Mouse (Mus musculus): ENCODE data around the gene Zfp683. TPM values are rescaled to one million over a fixed set of nuclear protein-coding genes. Genes with fewer than 3 reads are reported as not detected.

Gene Zfp683
- polyA plus RNA-seq (2012; rRNA removed) = 0.37 and 0.44 TPM in 2 replicates

DNA sequence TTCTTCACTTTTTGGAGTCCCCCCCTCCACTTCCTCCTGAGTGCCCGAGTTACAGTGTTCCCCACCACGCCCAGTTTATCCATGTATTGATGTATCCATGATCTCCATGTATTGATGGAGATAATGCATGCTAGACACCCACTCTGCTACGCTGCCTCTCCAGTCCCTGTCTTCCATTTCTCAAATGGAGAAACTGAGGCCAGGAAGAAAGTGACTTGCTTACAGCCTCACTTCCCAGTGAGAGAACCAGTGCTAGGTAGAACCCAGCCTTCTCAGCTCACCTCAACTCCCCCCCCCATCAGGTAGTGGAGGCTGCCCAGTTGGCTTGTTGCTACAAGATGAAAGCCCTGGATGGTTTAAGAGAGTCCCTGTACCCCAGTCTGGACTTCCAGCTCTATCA, at the start of gene Zfp683:
Gene Zfp683, plus strand, starts transcription at position 301 of the 400 bp plus-strand sequence.
- no peak for DNase-seq (ENCODE audit: low spot score)

DNA sequence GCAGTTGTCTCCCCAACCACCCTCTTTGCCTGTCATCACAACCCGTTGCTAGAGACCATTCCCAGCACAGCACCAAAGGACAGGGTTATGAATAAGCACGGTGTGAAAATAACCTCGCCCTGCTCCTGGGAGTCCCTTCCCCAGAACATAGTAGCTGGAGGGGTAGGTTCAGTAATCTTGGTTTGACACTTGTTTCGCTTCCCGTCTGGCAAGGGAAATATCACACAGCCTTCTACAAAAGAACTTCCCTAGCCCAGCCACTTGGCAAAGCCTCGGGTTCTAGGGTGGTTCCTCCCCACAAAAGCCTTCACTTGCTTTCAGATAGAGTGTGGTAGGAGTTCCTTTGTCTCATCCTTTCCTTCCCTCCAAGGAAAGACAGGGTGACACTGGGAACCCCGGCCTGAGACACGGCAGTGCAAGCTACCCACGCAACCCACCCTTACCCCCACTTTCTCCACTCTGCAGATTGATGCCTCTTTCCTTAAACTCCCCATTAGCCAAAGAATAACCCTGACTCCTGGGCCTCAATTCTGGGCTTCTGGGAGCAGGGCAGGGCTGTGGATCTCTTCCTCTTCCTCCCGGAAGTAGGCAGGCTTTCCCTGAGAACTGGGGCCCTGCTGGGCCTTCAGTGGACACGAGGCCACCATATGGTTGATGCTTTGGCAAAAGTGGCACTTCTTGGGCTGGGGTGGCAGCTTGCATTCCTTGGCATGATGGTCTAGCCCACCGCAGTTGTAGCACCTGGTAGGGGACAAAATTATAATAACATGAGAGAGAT, 47.9 kb upstream of the Zfp683 start:
- DNase-seq (ENCODE audit: low spot score) = no peak

DNA sequence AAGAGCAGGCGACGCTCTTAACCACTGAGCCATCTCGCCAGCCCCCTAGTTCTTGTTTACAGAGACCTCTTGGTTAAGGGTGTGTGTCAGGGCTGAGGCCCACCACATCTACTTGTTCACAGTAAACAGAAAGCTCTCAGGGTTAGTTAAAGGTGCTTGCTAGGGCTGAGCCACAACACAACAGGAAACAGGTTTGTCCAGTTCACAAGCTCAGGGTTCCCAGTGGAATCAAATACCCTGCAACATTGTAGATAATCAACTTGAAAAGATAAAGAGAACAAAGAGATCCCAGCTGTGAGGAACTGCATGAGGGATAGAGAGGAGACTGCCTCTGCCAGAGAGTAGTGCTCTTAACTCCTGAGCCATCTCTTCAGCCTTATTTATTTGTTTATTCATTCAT, 46.8 kb upstream of the Zfp683 start:
- DNase-seq (ENCODE audit: low spot score) = no peak

DNA sequence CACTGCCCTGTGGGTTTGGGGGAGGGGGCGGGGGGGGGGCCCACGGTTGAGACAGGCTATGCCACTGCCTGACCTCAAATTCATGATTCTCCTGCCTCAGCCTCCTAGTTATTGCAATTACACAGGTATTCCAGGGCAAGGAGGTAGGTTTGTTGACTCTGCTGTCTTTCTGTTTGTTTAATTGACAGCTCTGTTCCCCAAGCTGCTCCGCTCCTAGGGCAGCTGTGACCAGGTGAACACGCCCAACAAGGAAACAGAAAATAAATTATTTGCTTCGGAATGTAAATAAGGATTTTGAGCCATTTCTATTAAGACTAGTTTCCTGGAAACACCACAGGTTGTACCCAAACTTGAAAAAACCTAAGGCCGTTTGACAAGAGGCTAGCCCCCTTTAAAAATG, 43.9 kb upstream of the Zfp683 start:
- DNase-seq (ENCODE audit: low spot score) = no peak

DNA sequence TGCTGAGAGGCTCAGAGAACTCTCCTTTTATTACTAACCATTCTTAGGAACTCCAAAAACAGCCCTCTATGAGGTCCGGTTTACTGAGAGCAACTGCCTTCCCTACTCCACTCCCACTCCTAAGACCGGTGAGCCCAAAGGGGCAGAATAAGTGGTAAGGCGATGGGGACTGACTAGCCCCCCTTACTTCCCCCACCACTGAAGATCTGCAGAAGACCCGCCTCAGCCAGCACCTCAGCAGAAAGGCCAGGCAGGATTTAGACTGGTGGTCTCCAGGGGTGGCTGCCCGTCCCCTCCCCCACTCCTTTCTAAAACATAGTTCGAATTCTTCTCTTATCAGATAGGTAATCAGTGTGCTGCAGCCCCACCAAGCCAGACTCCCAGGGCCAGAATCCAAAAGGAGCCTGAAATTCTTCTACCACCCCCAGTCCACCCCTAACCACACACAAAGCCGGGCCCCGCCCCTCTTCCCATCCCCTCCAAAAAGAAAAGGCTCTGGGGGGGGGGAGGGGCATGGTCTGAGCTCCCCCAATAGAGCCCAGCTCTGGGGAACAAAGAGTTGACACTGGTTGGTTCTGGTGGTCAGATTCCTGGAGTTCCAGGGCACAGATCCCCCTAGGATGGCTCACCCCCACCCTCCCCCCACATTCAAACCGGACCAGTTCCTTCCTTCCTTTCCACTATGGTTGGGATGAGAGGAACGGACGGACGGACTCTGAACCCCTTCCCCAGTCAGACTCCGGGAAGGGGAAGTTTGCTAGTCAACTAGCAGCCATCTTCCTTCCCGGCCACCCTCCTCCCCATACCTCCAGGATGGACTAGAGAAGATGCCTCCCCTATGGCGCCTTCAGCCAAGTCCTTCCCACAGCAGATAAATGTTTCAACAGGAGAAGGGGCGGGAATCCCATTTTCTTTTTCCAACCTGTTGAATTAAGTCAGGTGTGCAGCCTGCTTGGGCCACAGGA, 41.9 kb upstream of the Zfp683 start:
- no peak for DNase-seq (ENCODE audit: low spot score)

DNA sequence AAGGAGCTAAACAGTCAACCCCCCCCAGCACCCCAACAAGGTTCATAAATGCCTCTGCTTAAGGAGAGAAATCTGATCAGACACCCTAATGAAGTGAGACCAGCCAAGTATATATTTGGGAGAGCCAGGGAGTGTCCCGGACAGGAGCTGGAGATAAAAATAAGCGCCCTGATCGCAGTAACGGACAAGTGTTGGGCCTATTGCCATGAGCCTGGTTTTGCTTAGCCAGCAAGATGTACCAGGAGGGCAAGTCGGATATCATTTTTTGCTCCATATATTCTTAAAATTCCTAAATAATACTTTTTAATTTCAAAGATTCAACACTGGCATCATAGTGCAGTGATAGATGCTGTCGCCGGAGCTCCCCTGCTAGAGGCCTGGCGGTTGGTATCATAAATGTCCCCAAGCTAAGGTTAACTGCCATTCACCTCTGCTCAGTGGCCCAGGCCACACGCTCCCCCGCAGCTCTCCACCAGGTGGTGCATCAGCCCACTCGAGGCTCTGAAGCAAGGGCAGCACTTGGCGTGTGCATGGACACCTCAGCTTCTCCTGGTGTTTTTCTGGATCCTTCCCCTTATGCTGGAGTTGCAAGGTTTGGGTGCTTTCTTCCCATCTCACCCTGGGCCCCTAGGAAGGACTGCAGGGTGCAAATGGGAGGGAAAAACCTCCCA, 40.6 kb upstream of the Zfp683 start:
- DNase-seq (ENCODE audit: low spot score) = no peak

DNA sequence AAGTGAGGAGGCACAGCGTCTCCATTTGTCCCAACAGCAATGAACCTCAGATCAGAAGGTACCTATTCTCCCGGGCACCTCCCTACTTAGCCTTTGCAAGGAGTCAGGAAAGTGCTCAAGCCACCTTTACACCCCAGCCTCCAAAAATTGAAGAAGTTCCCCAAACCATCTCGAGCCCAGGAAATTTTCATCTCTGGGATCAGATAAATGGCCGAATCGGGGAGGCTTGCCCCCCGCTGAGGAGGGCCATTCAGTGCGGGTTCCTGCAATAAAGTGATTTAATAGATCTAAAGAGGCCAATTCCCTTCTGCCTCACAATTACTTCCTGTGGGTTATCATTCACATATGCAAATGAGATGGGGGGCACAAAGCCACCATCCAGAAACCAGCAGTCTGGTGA, 37.4 kb upstream of the Zfp683 start:
- no peak for DNase-seq (ENCODE audit: low spot score)

DNA sequence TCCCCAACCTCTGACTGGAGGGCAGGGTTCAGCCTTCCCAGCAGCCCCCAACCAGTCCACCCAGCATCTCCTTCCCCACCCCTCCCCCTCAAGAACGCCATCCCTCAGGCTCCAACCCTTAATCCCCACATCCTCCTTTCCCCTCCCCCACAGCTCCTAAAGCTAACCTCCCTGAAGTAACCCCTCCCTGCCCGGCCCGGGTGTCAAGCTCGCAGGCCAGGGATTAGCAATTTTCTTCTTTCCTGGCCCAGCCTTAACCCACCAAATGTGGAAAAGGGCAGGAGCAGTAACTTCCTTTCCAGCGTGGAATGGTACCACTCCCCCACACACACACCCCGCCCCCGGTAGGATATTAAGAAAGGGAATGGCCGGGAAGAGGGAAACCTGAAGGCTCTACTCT, 36.9 kb upstream of the Zfp683 start:
- DNase-seq (ENCODE audit: low spot score) = no peak

DNA sequence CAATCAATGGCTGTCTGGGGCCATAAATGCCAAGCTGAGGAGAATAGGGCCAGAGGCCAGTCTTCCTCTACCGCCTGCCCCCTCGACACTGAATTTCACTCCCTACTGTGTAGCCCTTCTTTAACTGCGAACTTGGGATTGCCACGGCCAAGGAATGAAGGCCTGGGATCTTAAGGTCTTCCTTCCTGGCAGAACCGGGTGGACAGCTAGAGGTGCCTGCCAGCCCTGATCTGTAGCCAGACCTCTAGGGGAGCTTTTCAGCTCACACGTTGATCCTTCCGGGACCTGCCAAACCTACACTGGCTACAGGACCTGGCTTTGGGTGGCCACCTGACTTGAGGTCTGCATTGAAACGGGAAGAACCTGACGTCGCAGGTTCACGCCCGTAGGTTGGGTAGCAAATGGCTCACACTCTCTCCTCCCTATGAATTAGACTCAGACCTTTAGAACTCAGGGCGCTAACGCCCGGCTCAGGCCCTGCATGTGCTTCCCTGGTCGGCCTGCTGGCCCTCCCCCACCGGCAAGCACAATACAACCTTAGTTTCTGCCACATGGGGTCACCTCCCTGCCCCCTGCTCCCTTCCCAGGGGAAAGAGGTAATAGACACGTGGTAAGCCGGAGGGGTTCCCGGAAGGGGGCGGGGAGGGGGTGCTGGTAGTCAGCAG, 36.3 kb upstream of the Zfp683 start:
- DNase-seq (ENCODE audit: low spot score) = no peak

DNA sequence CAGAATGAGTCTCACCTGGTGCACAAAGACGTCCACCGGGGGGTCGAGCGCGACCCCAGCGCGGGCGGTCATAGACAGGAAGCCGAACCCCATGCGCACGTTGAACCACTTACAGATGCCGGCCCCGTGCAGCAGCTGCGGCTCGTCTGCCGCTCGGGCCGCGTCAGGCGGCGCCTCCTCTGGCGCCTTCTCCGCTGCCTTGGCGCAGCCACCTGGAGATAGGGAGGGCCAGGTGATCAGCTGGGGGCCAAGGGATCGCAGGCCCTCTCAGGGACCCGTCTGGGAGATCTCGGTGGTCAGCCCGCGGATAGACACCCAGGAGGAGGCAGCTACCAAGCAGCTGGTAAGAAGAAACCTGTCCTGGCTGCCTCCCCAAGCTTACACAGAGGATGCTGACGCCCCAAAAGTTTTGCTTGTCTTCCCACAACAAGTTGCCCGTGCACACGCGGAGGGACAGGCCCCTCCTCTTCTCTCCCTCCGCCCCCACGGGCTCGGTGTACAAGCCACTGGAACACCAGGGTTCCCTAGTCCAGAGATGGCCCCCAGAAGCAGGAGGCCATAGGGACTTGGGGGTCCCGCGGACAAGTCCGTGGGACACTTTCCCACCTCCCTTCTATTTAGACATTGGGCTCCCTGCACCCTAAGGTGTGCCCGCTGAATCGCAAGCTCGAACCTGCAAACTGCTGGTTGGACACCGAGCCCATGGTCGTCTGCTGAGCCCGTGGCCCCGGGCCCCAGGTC, 35.4 kb upstream of the Zfp683 start:
- no peak for DNase-seq (ENCODE audit: low spot score)

DNA sequence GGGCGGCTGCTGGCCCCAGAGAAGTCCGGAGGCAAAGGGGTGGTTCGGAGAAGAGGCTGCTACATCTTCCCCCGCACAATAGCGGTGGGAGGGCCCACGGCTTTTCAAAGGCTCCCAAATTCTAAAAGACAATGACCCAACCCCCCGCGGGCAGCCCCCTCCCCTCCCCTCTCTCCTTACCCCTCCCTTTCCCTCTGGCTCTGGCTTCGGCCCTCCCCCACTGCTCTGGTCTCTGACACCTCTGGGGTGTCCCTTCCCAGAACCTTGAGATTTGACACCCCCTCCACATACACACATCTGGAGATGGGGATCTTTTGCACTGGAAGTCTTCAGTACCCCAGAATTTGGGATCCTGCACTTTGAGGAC, 34.9 kb upstream of the Zfp683 start, which contains the start of gene Lin28a:
Gene Lin28a, minus strand, starts transcription at position 63 of the 367 bp plus-strand sequence.
- no peak for DNase-seq (ENCODE audit: low spot score)

DNA sequence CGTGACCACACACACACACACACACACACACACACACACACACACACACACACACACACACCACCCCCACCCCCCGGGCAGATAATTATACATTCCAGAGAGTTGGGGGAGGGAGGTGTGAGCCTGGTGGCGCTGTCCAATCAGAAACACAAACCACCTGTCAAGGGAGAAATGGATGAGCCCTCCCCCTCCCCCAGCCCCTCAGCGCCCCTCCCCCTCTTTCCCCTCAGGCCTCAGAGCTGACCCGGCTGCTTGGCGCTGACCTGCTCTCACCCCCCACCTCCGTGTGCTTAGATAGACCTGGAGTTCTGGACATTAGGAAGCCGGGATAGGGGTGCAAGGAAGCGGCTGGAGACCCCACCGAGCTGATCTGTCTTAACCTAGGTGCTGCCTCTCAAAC, 34.4 kb upstream of the Zfp683 start:
- DNase-seq (ENCODE audit: low spot score) = no peak

DNA sequence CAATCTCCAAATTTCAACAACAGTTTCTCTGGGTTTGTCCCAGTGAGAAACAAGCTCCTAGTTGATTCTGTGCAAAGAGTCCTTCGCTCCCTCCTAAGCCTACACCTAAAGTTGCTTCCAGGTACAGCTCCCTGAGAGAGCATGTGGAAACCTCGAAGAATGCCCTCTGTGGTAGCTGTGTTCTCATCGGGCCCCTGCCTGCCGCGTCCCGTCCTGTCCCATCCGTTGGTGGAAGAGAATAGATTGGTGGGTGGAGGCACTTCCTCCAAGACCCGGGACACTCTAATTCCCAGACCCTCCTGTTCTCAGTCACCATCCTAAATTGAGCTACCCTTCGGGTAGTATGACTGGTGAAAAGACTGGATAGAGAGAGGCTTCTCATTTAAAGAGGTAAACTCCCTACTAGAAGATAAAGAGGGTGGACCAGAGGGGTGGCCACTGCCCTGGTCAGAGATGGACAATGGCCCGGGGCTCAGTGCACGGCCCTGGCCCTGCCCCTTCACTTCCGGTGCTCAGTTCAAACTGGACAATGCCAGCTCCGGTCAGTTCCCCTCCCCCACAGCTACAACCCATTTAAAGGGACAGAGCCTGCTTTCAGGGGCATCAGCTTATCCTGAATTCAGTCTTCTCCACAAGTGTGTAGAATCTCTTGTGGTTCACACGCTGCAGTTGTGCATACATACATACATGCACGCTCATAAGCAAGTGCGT, 33.8 kb upstream of the Zfp683 start:
- DNase-seq (ENCODE audit: low spot score) = no peak

DNA sequence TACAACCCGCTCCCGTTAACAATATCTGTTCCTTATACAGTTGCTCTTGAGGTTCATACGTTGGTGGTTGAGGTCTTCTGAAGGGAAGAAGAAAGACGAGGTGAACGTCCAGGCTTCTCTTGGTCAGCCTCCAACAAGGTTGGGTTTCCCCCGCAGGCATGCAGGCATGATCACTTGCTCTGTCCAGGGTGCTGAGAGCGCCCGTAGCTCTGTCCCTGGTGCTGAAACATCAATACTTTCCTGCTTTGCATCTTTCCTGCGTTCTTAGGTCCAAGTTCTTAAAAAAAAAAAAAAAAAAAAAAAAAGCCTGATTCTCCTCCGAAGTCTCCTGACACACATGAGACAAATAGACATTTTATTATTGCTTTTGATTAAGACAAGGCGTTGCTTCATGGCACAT, 33.0 kb upstream of the Zfp683 start:
- peak; percentile 49 for DNase-seq (ENCODE audit: low spot score)

DNA sequence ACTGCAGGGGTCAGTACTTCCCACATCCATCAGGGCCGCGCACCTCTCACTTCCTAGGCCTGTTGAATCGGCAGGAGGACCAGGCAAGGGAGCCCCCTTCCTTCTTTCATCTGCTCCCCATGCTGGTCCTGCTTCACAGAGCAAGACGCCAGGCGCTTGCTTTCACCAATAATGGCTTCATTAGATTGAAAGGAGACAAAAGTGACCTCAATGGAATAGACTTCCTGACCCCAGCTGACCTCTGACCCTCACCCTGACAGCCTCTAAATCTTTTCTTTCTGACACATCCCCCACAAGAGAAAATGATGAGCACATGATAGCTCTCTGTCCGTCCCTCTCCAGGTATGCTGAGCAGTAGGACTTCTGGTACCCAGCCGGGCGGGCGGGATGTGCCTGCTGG, 27.8 kb upstream of the Zfp683 start:
- DNase-seq (ENCODE audit: low spot score) = no peak

DNA sequence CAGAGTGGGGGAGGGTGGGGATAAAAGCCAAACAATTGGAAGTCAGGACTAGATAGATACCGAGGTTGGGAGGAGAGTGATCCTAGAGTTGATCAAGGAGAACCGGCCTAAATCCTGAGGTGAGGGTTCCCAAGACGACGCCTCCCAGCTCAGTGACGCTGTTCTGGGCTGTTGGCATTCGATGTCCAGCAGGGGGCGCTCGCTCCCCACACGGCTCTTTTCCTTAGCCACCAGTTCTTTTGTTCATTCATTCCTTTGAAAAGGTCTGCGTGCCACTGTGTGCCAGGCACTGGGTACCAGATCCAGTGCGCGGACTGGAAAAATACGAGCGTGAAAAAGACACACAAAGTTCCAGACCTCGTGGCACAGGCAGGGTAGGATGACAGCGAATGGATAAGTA, 17.7 kb upstream of the Zfp683 start:
- peak; percentile 68 for DNase-seq (ENCODE audit: low spot score)

DNA sequence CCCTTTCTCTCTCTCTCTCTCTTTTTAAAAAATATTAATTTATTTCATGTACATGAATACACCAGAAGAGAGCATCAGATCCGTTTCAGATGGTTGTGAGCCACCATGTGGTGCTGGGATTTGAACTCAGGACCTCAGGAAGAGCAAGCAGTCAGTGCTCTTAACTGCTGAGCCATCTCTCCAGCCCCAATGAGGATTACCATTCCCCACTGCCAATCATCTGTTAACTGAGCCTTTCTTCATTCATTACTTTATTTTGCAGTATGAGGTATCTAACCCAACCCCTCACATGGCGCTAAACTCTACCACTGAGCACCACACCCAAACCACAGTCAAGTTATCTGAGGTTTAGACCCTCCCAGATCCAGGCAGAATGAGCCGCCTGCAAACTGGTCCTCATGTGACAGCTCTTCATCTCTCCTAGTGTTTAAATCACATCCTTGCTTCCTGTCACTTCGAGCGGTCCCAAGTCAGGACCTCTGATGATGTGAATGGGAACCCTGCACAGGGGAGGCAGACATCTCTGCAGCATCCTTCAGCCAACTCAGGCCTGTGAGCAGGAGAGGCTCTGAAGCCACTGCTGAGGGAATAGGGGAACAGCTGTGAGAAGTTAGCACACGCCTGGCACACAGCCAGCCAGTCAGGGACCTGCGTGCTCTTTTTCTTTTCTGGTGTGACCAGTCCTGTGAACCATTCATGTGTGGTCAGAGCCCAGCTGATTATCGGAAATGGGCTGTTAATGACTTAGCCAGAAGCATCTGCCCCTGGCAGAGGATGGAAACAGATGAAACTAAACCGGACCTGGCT, 12.1 kb upstream of the Zfp683 start:
- DNase-seq (ENCODE audit: low spot score) = no peak

DNA sequence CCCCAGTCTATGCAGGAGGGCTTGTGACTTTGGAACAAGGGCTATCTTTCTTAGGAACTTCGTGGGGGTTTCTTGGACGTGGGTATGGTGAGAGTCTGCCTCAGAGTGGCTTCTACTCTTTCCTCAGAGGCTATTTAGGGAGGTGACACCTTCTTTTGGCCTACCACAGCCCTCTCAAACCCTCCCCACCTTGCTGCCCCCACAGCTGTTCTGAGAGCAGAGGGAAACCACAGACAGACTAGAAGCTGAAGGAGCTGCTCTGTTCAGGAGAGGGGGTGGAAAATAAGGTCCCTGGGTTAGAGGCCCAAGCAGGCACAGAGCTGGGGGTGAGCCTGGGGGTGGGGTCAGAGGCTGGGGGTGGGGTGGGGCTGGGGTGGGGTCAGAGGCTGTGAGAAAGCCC, 10.6 kb upstream of the Zfp683 start:
- no peak for DNase-seq (ENCODE audit: low spot score)

DNA sequence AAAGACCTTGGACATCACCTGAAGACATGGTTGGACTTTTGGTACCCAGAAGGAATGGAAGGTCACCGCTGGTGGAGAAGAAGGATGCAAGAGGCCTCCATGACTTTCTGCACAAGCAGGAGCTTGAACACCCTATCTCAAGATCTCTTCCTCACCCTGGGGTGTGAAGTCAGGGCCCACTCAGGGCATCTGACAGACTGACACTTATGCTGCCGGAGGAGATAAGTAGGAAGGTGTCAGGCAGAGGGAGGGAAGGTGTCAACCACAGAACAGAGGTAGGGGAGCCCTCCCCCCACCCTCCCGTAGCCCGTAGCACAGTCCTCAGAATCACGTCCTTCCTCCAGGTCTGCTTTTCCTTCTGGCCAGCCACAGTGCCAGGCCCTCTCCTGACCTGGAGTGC, 6.0 kb upstream of the Zfp683 start:
- DNase-seq (ENCODE audit: low spot score) = no peak

DNA sequence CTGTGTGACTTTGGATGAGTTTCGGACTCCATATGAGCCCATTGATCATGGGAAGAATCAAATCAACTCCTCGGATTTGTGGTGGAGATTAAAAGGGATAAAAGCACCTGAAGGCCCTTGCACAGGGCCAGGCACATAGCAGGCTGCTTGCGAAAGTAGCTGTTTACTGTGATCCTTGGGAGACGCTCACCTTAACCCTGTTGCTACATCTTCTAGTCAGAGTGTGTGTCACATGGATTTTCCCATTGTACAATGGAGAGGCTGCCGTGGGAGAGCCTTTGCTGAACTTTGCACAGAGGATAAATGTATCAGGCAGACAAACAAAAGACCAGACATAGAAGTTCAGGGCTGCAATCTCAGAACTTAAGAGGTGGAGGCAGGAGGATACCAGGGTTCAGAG, 1.7 kb upstream of the Zfp683 start:
- DNase-seq (ENCODE audit: low spot score) = no peak

Measured in urinary bladder, adult 2 months (tissue).